Mouse (Mus musculus): ENCODE measurements around the gene Olfr18. TPM values are rescaled to one million over a fixed set of nuclear protein-coding genes. Genes with fewer than 3 reads are reported as not detected.
"Not testable (repeated sequence)": the region's sequence is repeated elsewhere in the genome, so short reads cannot be mapped to it uniquely, and the experiment has no call there.

Gene Olfr18
- polyA plus RNA-seq, 1 experiment from 2014 or later: not detected

DNA sequence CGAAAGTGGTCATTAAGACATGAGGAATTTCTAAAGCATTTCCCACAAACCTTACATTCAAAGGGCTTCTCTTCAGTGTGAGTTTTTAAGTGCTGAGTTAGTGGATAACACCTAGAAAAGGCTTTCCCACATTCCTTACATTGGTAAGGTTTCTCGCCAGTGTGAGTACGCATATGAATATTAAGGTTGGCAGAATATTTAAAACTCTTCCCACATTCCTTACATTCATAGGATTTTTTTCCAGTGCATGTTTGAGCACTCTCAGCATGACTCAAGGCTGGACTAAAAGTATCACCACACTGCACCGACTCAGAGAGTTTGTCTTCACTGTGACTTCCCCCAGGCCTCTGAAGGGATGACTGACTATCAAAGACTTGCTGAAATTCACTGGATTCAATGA lies 12.6 kb upstream of the Olfr18 start:
- Histone ChIP-seq H3K9me3 (ENCODE audit: control insufficient read depth, low read length) (no peaks in the 10 kb centered on the region), H3K4me1 (replicated peaks; ENCODE audit: control insufficient read depth, insufficient read depth) (no peaks in the 10 kb centered on the region), H3K9ac (ENCODE audit: low read length) (no peak overlapping the region), H3K27me3 (ENCODE audit: control insufficient read depth, insufficient read depth, low read length) (no peaks in the 10 kb centered on the region), H3K27ac (replicated peaks) (no peak overlapping the region), H3K36me3 (ENCODE audit: control insufficient read depth, insufficient read depth, low read length) (peaks cover 7% of the 10 kb centered on the region; the same call in 1 of the 2 replicates), H3K4me3 (ENCODE audit: low read depth, low read length) (no peak overlapping the region), H3K4me2 (replicated peaks; ENCODE audit: low read depth) (no peak overlapping the region)
- no peak for DNase-seq (ENCODE audit: low spot score)
- 83% methylated on average over 4 of the region's 4 CpGs for WGBS
- TF ChIP-seq CTCF (IDR thresholded peaks at IDR 0.05; ENCODE audit: low read depth): no peak
- TF ChIP-seq EP300 (optimal IDR thresholded peaks at IDR 0.05): no peak
- ATAC-seq (ENCODE audit: low FRiP score, low TSS enrichment): no peak

DNA sequence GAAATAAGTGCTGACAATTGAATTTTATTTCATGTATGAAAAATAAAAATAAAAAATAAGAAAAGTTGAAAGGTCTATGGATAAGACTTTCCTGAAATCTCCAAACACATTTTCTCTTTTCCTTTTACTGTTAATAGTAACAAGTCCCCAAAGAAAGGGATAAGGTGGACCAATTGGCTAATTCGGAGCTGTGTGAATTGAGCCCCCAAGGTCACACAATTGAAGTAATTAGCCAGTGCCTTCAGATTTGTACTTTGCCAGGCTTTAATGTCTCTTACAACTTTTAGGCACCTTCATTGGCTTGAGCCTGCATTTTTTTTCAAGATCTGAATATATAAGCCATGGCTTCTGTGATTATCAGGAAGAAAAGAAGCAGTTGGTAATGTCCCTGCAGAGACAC lies 37.7 kb downstream of the Olfr18 start, which contains the start of gene Olfr873:
Gene Olfr873 (plus strand): TSS at position 301 of the 400 bp plus-strand sequence.
- ATAC-seq (ENCODE audit: low FRiP score, low TSS enrichment) (no peak), DNase-seq (ENCODE audit: low spot score) (no peak)
- WGBS: 83% methylated on average over 1 of the region's 1 CpGs
- no peaks in the 10 kb centered on the region for H3K36me3 ChIP-seq (ENCODE audit: control insufficient read depth, insufficient read depth, low read length)
- no peaks in the 10 kb centered on the region for H3K9me3 ChIP-seq (ENCODE audit: control insufficient read depth, low read length)
- no peak within 1 kb of the TSS for H3K4me2 ChIP-seq (replicated peaks; ENCODE audit: low read depth)
- no peak within 1 kb of the TSS for H3K27ac ChIP-seq (replicated peaks)
- TF ChIP-seq EP300 (optimal IDR thresholded peaks at IDR 0.05): no peak
- no peak for TF ChIP-seq CTCF (IDR thresholded peaks at IDR 0.05; ENCODE audit: low read depth)
- H3K9ac ChIP-seq (ENCODE audit: low read length): no peak within 1 kb of the TSS
- no peaks in the 10 kb centered on the region for H3K4me1 ChIP-seq (replicated peaks; ENCODE audit: control insufficient read depth, insufficient read depth)
- no peak within 1 kb of the TSS for H3K4me3 ChIP-seq (ENCODE audit: low read depth, low read length)
- H3K27me3 ChIP-seq (ENCODE audit: control insufficient read depth, insufficient read depth, low read length): no peaks in the 10 kb centered on the region

DNA sequence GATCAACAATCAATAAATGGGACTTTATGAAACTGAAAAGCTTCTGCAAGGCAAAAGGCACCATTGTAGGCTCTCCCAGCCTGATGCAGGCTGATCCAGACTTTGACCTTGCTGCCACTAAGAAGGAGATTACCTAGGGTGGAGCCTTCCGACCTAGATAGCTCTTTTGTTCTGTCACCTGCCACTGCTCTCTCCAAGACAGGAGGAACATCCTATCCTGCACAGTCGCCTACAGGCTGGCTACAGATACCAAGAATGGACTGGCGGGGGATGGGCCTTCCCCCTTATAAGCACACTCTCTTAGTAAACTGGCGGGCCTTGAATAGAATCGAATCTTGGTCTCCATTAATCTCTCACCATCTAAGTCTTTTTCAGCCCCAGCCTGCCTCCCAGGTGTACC lies 40.3 kb downstream of the Olfr18 start:
- not testable (repeated sequence) for H3K36me3 ChIP-seq (ENCODE audit: control insufficient read depth, insufficient read depth, low read length); H3K9me3 ChIP-seq (ENCODE audit: control insufficient read depth, low read length); DNase-seq (ENCODE audit: low spot score); H3K4me3 ChIP-seq (ENCODE audit: low read depth, low read length); H3K9ac ChIP-seq (ENCODE audit: low read length); H3K4me1 ChIP-seq (replicated peaks; ENCODE audit: control insufficient read depth, insufficient read depth); H3K4me2 ChIP-seq (replicated peaks; ENCODE audit: low read depth); H3K27ac ChIP-seq (replicated peaks); ATAC-seq (ENCODE audit: low FRiP score, low TSS enrichment); H3K27me3 ChIP-seq (ENCODE audit: control insufficient read depth, insufficient read depth, low read length)
- 72% methylated on average over 5 of the region's 5 CpGs for WGBS

DNA sequence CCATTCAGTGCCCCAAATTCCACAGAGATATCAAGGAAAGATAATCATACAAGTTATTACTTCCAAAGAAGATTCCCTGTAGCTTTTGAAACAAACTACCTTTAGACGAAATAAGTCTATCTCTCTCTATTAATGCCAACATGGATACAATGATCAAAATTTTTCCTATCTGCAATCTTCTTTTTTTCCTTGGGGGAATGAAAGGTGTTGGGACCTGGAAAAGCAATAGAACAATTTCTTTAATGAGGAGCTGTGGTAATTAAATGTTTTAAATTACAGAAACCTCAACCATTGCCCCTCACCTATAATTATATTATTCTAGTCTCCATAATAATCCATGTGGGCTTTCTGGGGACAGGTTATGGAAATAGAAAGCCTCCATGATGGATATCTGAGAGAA lies 53.8 kb downstream of the Olfr18 start, which contains the start of gene Olfr39:
Gene Olfr39 (plus strand): TSS at position 301 of the 400 bp plus-strand sequence.
- TF ChIP-seq CTCF (IDR thresholded peaks at IDR 0.05; ENCODE audit: low read depth) (no peak), EP300 (optimal IDR thresholded peaks at IDR 0.05) (no peak)
- no peaks in the 10 kb centered on the region for H3K27me3 ChIP-seq (ENCODE audit: control insufficient read depth, insufficient read depth, low read length)
- no peaks in the 10 kb centered on the region for H3K36me3 ChIP-seq (ENCODE audit: control insufficient read depth, insufficient read depth, low read length)
- H3K4me3 ChIP-seq (ENCODE audit: low read depth, low read length): no peak within 1 kb of the TSS
- DNase-seq (ENCODE audit: low spot score): no peak
- no peaks in the 10 kb centered on the region for H3K9me3 ChIP-seq (ENCODE audit: control insufficient read depth, low read length)
- H3K4me2 ChIP-seq (replicated peaks; ENCODE audit: low read depth): no peak within 1 kb of the TSS
- no peak within 1 kb of the TSS for H3K27ac ChIP-seq (replicated peaks)
- no peaks in the 10 kb centered on the region for H3K4me1 ChIP-seq (replicated peaks; ENCODE audit: control insufficient read depth, insufficient read depth)
- H3K9ac ChIP-seq (ENCODE audit: low read length): no peak within 1 kb of the TSS
- no peak for ATAC-seq (ENCODE audit: low FRiP score, low TSS enrichment)
- WGBS: 74% methylated on average over 1 of the region's 1 CpGs

Other genes with a start within 250 kb of the Olfr18 start
- gene Olfr868, start 237.5 kb downstream of the Olfr18 start, polyA plus RNA-seq (2015; fragmentation: Nextera tagmentation; extraction: Ambion mirVana): not detected in 2 replicates
- gene Olfr869, start 207.1 kb downstream of the Olfr18 start, polyA plus RNA-seq (2015; fragmentation: Nextera tagmentation; extraction: Ambion mirVana): 0.11 TPM in 1 of 2 replicates, not detected in the other
- gene Olfr870, start 162.0 kb downstream of the Olfr18 start, polyA plus RNA-seq (2015; fragmentation: Nextera tagmentation; extraction: Ambion mirVana): not detected in 2 replicates
- gene Olfr871, start 123.9 kb downstream of the Olfr18 start, polyA plus RNA-seq (2015; fragmentation: Nextera tagmentation; extraction: Ambion mirVana): not detected in 2 replicates
- gene Olfr872, start 99.0 kb downstream of the Olfr18 start, polyA plus RNA-seq (2015; fragmentation: Nextera tagmentation; extraction: Ambion mirVana): not detected in 2 replicates
- gene Olfr39, start 53.7 kb downstream of the Olfr18 start, polyA plus RNA-seq (2015; fragmentation: Nextera tagmentation; extraction: Ambion mirVana): 0.05 TPM in 1 of 2 replicates, not detected in the other
- not detected in 2 replicates for gene Olfr873, start 37.6 kb downstream of the Olfr18 start, polyA plus RNA-seq (2015; fragmentation: Nextera tagmentation; extraction: Ambion mirVana)
- 39.0 and 39.1 TPM in 2 replicates for gene Zfp560, start 49.1 kb upstream of the Olfr18 start, polyA plus RNA-seq (2015; fragmentation: Nextera tagmentation; extraction: Ambion mirVana)
- 7.0 and 7.9 TPM in 2 replicates for gene Zfp26, start 124.1 kb upstream of the Olfr18 start, polyA plus RNA-seq (2015; fragmentation: Nextera tagmentation; extraction: Ambion mirVana)
- 7.1 and 8.6 TPM in 2 replicates for gene Zfp426, start 156.7 kb upstream of the Olfr18 start, polyA plus RNA-seq (2015; fragmentation: Nextera tagmentation; extraction: Ambion mirVana)
- 33.7 and 35.2 TPM in 2 replicates for gene Zfp266, start 185.3 kb upstream of the Olfr18 start, polyA plus RNA-seq (2015; fragmentation: Nextera tagmentation; extraction: Ambion mirVana)
- gene Zfp846, start 245.2 kb upstream of the Olfr18 start, polyA plus RNA-seq (2015; fragmentation: Nextera tagmentation; extraction: Ambion mirVana): 6.0 and 6.9 TPM in 2 replicates

Data from stomach, postnatal 0 days (tissue).